Mouse (Mus musculus) olfactory bulb, adult 2 months (tissue): ENCODE results near the gene Bnc1. TPM values are rescaled to one million over a fixed set of nuclear protein-coding genes. Genes with fewer than 3 reads are reported as not detected.

ENCODE experiments used
- H3K27ac ChIP-seq: fragments of 200-500 bp; 2 replicates; pipeline ENCODE4 v1.5.1; 2012; ENCODE audit warnings: low read depth, low read length; ENCODE audit not compliant: insufficient read depth
- H3K4me1 ChIP-seq: fragments of 200-500 bp; 2 replicates; pipeline ENCODE4 v1.6.1; 2012; ENCODE audit warnings: low read length; ENCODE audit not compliant: control insufficient read depth, insufficient read depth
- H3K4me3 ChIP-seq: fragments of 200-500 bp; 2 replicates; pipeline ENCODE4 v1.5.1; 2012; ENCODE audit warnings: mild to moderate bottlenecking, low read depth, low read length, moderate library complexity; ENCODE audit not compliant: insufficient read depth
- CTCF ChIP-seq: fragments of 200-500 bp; IDR thresholded peaks from 2 replicates; pipeline ENCODE4 v1.5.1; 2012; ENCODE audit warnings: low read depth, mild to moderate bottlenecking, low read length, moderate library complexity; ENCODE audit not compliant: insufficient read depth
- POLR2A ChIP-seq: fragments of 200-500 bp; IDR thresholded peaks from 2 replicates; pipeline ENCODE4 v1.6.1; 2012; ENCODE audit warnings: mild to moderate bottlenecking, low read depth, low read length, moderate library complexity; ENCODE audit not compliant: insufficient read depth
- WGBS: fragments of 180-500 bp; shearing (Covaris S2); methylation state at CpG from one replicate; pipeline ENCODE4 v1.1.7; 2018; 5-methylcytosine and 5-hydroxymethylcytosine counted together
- polyA plus RNA-seq: library from polyadenylated mRNA; stranded (reverse); fragments of >200 nt; gene quantifications from 2 replicates; pipeline ENCODE4 v1.2.4, GENCODE M21; 2012; ENCODE audit warnings: low replicate concordance; ENCODE audit not compliant: missing spikeins, insufficient read depth, insufficient read length

Gene Bnc1
- polyA plus RNA-seq, 1 experiment, result not detected

DNA sequence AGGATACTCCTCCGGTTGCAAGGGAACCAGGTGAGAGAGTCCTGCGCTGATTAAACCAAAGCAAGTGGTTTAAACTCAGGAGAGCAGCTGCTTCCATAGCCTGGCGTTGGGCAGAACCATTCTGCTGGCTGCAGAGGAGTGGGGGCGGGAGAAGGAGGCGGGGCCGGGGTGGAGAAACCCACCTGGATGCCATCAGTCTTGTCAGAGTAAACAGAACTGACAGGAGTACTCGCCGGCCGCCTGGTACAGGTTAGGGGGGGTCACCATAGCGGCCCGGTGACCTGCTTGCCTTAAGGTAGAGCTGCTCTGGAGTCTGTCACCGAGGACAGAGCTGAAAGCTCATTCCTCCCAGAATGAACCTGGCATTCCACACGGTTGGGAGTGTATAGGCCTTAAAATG is 20.4 kb upstream of the Bnc1 start:
- 38% methylated on average over 13 of the region's 13 CpGs for WGBS
- no peak overlapping the region for H3K4me3 ChIP-seq
- TF ChIP-seq CTCF (no peak), POLR2A (no peak)
- H3K27ac ChIP-seq, result no peak overlapping the region
- no peaks in the 10 kb centered on the region for H3K4me1 ChIP-seq

DNA sequence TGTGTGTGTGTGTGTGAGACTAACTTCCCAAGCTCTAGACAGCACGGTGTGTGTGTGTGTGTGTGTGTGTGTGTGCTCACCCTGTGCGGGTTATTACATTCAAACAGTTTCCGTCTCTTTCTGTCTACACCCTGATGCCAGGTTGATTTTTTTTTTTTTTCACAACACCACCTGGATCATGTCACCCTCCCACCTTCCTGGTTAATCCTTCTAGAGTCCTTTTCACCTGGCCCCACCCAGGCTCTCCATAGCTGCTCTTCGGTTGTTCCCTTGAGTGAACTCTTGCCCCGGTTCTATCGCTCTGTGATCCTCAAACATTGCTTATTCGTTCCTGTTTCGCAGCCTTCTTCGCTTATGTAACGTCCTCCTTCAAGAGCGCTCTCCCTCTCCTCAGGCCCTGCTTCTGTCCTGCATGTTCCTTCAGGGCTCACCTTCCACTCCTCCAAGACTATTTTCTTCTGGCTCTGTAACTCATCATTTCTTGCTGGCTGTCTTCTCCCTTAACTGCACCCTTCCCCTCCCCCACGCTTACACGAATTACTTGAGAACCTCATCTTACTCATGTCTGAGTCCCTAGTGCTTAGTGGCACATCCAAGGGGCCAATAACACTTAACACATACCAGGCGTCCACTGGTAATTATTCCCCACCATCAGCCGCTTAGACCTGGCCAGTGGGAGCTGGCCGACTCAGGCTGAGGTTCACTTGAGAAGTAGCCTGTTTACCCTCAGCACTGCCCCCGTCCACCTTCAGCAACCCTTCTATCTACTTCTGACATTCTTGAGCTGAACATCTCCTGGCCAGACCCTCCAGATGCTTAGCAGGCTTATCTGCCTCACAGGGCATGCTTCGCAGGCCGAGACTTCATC is 19.7 kb upstream of the Bnc1 start:
- Histone ChIP-seq H3K4me3 (no peak overlapping the region), H3K27ac (no peak overlapping the region), H3K4me1 (no peaks in the 10 kb centered on the region)
- 82% methylated on average over 19 of the region's 19 CpGs for WGBS
- no peak for TF ChIP-seq POLR2A
- no peak for TF ChIP-seq CTCF

DNA sequence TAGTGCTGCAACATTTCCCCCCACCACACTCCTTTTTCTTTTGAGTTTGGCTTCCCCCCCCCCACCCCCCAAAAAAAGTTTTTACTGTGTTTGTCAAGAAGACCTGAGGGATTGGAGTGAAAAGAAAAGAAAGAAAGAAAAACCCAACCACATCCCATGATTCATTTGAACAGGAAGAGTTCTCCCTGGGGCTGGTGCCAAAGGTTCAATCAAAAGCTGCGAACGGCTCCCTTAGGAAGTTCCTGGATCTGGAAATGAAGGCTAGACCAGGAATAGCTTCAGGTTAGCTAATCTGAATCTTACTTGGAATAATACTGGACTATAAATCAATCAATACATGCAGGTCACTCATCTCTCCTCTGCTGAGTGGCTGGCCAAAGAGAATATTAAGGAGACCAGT is 15.1 kb upstream of the Bnc1 start:
- WGBS, result 83% methylated on average over 2 of the region's 2 CpGs
- TF ChIP-seq CTCF (no peak), POLR2A (no peak)
- no peak overlapping the region for H3K27ac ChIP-seq
- H3K4me3 ChIP-seq, result no peak overlapping the region
- H3K4me1 ChIP-seq, result no peaks in the 10 kb centered on the region

DNA sequence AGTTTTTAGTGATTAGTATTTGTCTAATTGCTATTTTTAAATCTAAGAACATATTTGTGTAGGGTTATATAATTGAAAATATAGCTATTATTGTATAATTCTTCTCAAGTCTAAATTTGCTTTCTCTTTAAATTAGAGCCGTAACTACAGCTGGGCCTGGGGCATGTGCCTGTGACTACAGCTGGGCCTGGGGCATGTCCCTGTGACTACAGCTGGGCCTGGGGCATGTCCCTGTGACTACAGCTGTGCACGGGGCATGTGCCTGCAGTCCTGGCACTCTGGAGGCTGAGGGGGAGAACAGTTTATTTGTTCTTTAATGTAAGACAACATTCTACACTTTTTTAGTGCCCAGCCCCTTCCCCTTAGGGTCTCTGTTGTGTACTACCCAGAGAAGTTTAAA is 12.1 kb upstream of the Bnc1 start:
- H3K4me1 ChIP-seq, result no peaks in the 10 kb centered on the region
- 82% methylated on average over 2 of the region's 2 CpGs for WGBS
- no peak overlapping the region for H3K4me3 ChIP-seq
- no peak overlapping the region for H3K27ac ChIP-seq
- TF ChIP-seq POLR2A (no peak), CTCF (no peak)

DNA sequence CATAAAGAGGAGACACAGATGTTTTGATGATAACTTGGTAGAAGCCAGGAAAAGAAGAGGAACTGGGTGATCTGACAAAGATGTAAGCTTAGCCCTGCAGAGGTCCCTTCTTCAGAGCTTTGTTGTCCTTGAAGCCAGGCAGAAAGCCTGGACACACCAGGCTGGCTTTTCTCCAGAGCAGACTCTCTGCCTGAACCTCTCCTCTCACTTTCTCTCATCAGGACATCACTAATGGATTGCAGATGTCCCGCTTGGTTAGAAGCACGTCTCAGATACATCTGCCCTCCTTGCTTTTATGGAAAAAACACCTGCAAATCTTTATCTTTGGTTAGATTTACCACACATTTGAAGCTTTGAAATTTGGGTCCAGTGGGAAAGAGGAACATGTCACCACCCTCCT is 7.7 kb upstream of the Bnc1 start:
- TF ChIP-seq CTCF, result no peak
- no peak for TF ChIP-seq POLR2A
- 72% methylated on average over 2 of the region's 2 CpGs for WGBS
- no peak overlapping the region for H3K4me3 ChIP-seq

DNA sequence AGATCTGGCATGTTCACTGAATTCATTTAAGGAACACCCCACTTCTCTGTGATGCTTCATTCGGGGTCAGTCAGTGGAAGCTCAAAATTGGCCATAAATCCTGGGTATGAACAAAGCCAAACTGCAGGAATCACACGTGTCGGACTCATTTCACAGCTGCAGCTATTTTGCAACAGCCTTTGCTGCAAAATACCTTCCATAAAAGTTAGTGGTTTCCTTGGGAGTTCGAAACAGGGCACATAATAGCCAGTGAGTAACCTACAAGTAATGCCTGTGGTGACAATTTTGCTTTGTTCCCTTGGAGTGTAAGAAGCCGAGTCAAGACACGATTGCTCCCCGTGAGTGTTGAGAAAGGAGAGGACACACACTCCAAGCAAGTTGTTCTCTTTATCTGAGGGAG is 7.3 kb upstream of the Bnc1 start:
- H3K27ac ChIP-seq, result no peak overlapping the region
- TF ChIP-seq CTCF (no peak), POLR2A (no peak)
- H3K4me1 ChIP-seq, result no peaks in the 10 kb centered on the region
- WGBS, result 55% methylated on average over 7 of the region's 7 CpGs
- H3K4me3 ChIP-seq, result no peak overlapping the region

More for the DNA sequence above, 7.7 kb upstream of the Bnc1 start:
- Histone ChIP-seq H3K4me1 (no peaks in the 10 kb centered on the region), H3K27ac (no peak overlapping the region)

DNA sequence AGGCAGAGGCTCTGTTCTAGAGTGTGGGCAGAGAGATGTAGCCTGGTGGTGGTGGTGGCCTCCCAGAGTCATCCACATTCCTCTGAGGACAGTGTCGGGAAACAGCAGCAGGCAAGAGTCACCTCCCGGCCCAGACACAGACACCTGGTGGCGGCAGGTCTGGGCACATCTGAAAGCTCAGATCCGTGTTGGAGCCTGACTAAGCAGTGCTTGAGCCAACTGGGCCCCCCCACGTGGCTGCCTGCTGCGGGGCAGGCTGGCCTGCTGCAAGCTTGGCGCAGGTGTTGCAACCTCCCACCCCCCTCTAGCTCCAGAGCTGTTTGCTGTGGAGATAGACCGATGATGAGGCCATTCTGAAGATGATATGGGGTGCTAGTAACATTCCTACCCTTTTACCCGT is 3.9 kb upstream of the Bnc1 start:
- H3K27ac ChIP-seq, result no peak overlapping the region
- H3K4me1 ChIP-seq, result peaks cover 7% of the 10 kb centered on the region; the same call in 1 of the 2 replicates
- WGBS, result 40% methylated on average over 9 of the region's 9 CpGs
- H3K4me3 ChIP-seq, result no peak overlapping the region
- no peak for TF ChIP-seq POLR2A
- no peak for TF ChIP-seq CTCF

DNA sequence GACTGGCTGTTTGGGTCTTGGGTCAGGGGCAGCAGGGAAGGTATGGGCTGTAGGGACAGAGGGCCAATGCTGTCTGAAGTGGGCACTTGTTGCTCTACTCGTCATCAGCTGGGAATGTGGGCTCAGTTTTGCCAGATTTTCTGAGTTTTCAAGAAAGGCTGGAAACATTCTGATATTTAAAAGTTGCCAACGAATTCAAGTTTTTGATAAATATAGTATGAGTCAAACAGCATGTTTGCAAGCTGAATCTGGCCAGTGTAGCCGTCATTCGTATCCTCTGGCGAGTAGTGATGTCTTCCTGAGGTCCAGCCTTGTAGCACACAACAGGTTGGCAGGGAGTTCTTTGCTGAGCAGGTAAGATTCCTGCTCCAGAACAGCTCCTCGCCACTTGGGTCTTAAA is 3.0 kb upstream of the Bnc1 start:
- no peak for TF ChIP-seq POLR2A
- TF ChIP-seq CTCF, result no peak
- 88% methylated on average over 6 of the region's 6 CpGs for WGBS

DNA sequence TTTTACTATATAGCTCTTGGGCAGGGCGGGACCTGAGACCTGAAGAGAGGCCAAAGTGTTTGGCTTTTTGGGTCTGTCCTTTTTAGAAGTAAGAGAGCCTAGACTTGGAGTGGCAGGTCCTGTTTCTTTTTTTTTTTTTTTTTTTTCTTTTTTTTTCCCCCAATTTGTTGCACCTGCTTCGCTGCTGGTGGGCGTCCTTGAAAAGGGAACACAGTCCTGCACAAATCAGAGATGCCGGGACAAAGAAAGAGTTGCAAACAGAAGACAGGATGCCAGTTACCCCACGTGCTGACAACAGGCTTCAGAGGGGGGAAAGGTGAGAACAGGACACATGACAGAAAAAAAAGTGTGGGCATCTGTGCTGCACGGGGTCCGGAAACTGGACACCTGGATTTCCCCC is 1.0 kb upstream of the Bnc1 start:
- Histone ChIP-seq H3K27ac (no peak overlapping the region), H3K4me3 (no peak overlapping the region), H3K4me1 (peaks cover 7% of the 10 kb centered on the region; the same call in 1 of the 2 replicates)
- TF ChIP-seq CTCF, result no peak
- WGBS, result 71% methylated on average over 7 of the region's 7 CpGs

More for the DNA sequence above, 3.0 kb upstream of the Bnc1 start:
- Histone ChIP-seq H3K4me3 (no peak overlapping the region), H3K4me1 (peaks cover 7% of the 10 kb centered on the region; the same call in 1 of the 2 replicates), H3K27ac (no peak overlapping the region)
